Mouse (Mus musculus) right cerebral cortex, adult 2 months (tissue): Measurements from ENCODE around the gene Mab21l3.
A peak's percentile ranks its signal among the peaks of the same experiment; 100 is the strongest.
"Not testable (repeated sequence)": the region's sequence is repeated elsewhere in the genome, so short reads cannot be mapped to it uniquely, and the experiment has no call there.

ENCODE experiments used
- DNase-seq, 2 experiments: peaks; one replicate each; pipeline ENCODE4 v3.0.0; 2021 to 2022; ENCODE audit warnings: low spot score in 2 of 2

The Mab21l3 gene

GRCm38 (mm10) chr3:101842372-101843094, 6.2 kb downstream of the Mab21l3 start:
- DNase-seq: no peak

GRCm38 (mm10) chr3:101839327-101839726, 9.4 kb downstream of the Mab21l3 start:
- DNase-seq: no peak

GRCm38 (mm10) chr3:101836971-101837370, 11.8 kb downstream of the Mab21l3 start:
- no peak for DNase-seq

GRCm38 (mm10) chr3:101836532-101836931, 12.2 kb downstream of the Mab21l3 start:
- no peak for DNase-seq

GRCm38 (mm10) chr3:101836045-101836444, 12.7 kb downstream of the Mab21l3 start:
- DNase-seq: peak; percentile 60 to 80

- no peak for DNase-seq
Measured at GRCm38 (mm10) chr3:101831189-101831858, 17.4 kb downstream of the Mab21l3 start.

- no peak for DNase-seq
Measured at GRCm38 (mm10) chr3:101829881-101830616, 18.7 kb downstream of the Mab21l3 start.

GRCm38 (mm10) chr3:101828595-101828994, 20.2 kb downstream of the Mab21l3 start:
- DNase-seq: no peak

- no peak for DNase-seq
Measured at GRCm38 (mm10) chr3:101827220-101827715, 21.5 kb downstream of the Mab21l3 start.

- DNase-seq: no peak
Measured at GRCm38 (mm10) chr3:101824338-101824737, 24.4 kb downstream of the Mab21l3 start.

- DNase-seq: no peak
Measured at GRCm38 (mm10) chr3:101822052-101822451, 26.7 kb downstream of the Mab21l3 start.

- not testable (repeated sequence) for DNase-seq
Measured at GRCm38 (mm10) chr3:101820708-101821107, 28.1 kb downstream of the Mab21l3 start.

- no peak for DNase-seq
Measured at GRCm38 (mm10) chr3:101816006-101816405, 32.8 kb downstream of the Mab21l3 start.

GRCm38 (mm10) chr3:101814790-101815189, 34.0 kb downstream of the Mab21l3 start:
- DNase-seq: no peak

- DNase-seq: peak; percentile 82 to 85
Measured at GRCm38 (mm10) chr3:101812341-101812962, 36.3 kb downstream of the Mab21l3 start.

GRCm38 (mm10) chr3:101811931-101812330, 36.8 kb downstream of the Mab21l3 start:
- DNase-seq: no peak

- DNase-seq: no peak
Measured at GRCm38 (mm10) chr3:101807646-101808045, 41.1 kb downstream of the Mab21l3 start.

GRCm38 (mm10) chr3:101806941-101807340, 41.8 kb downstream of the Mab21l3 start:
- DNase-seq: no peak

- DNase-seq: peak; percentile 92 to 93
Measured at GRCm38 (mm10) chr3:101806149-101806548, 42.6 kb downstream of the Mab21l3 start.

GRCm38 (mm10) chr3:101805562-101806004, 43.2 kb downstream of the Mab21l3 start:
- DNase-seq: no peak

GRCm38 (mm10) chr3:101804971-101805561, 43.7 kb downstream of the Mab21l3 start:
- no peak for DNase-seq
